Mouse (Mus musculus) myocyte (in vitro differentiated cells): Measurements from ENCODE around the gene Cntd1. TPM values are rescaled to one million over a fixed set of nuclear protein-coding genes. Genes with fewer than 3 reads are reported as not detected.

Experiments used
- H3K27me3 ChIP-seq: one replicate; pipeline ENCODE4 v1.6.1; 2011; ENCODE audit not compliant: control insufficient read depth, insufficient read depth, insufficient read length
- H3K36me3 ChIP-seq: one replicate; pipeline ENCODE4 v1.6.1; 2011; ENCODE audit not compliant: control insufficient read depth, insufficient read depth
- H3K4me2 ChIP-seq: one replicate; pipeline ENCODE4 v1.6.1; 2011; ENCODE audit warnings: low read depth, control low read depth
- H3K4me3 ChIP-seq: one replicate; pipeline ENCODE4 v1.5.1; 2011; ENCODE audit warnings: mild to moderate bottlenecking, control low read depth, moderate library complexity
- H3K79me2 ChIP-seq: one replicate; pipeline ENCODE4 v1.6.1; 2011; ENCODE audit not compliant: control insufficient read depth, insufficient read depth
- H3ac ChIP-seq: one replicate; pipeline ENCODE4 v1.6.1; 2011; ENCODE audit not compliant: control insufficient read depth, insufficient read length
- CEBPB ChIP-seq: IDR thresholded peaks from 2 replicates; pipeline ENCODE4 v1.6.1; 2011; ENCODE audit warnings: mild to moderate bottlenecking, moderate library complexity; ENCODE audit not compliant: poor library complexity, insufficient read depth, severe bottlenecking
- E2F4 ChIP-seq: IDR thresholded peaks from one replicate; pipeline ENCODE4 v1.6.1; 2011; ENCODE audit warnings: mild to moderate bottlenecking, control low read depth, moderate library complexity; ENCODE audit not compliant: insufficient read depth
- MAX ChIP-seq: IDR thresholded peaks from one replicate; pipeline ENCODE4 v1.6.1; 2011; ENCODE audit warnings: low read depth, mild to moderate bottlenecking, control low read depth
- MYOD1 ChIP-seq, 3 experiments: IDR thresholded peaks; one replicate each; pipeline ENCODE4 v1.6.1; 2011; ENCODE audit warnings: control low read depth in 2 of 3, low read depth in 2 of 3, mild to moderate bottlenecking in 2 of 3, moderate library complexity in 1 of 3; ENCODE audit not compliant: insufficient read length in 2 of 3, control insufficient read depth in 1 of 3
- MYOG ChIP-seq, 3 experiments: IDR thresholded peaks; one replicate each; pipeline ENCODE4 v1.6.1; 2011; ENCODE audit warnings: control low read depth in 2 of 3, low read depth in 2 of 3, mild to moderate bottlenecking in 2 of 3; ENCODE audit not compliant: insufficient read length in 2 of 3, control insufficient read depth in 1 of 3, insufficient read depth in 1 of 3
- POLR2A ChIP-seq: IDR thresholded peaks from one replicate; pipeline ENCODE4 v1.6.1; 2011; ENCODE audit warnings: low read depth, mild to moderate bottlenecking, control low read depth, moderate library complexity; ENCODE audit not compliant: insufficient read length
- POLR2AphosphoS2 ChIP-seq: IDR thresholded peaks from one replicate; pipeline ENCODE4 v1.6.1; 2011; ENCODE audit warnings: low read depth, control low read depth; ENCODE audit not compliant: insufficient read length
- REST ChIP-seq: IDR thresholded peaks from one replicate; pipeline ENCODE4 v1.6.1; 2011; ENCODE audit warnings: mild to moderate bottlenecking, control low read depth, moderate library complexity; ENCODE audit not compliant: insufficient read depth, insufficient read length
- SRF ChIP-seq: IDR thresholded peaks from one replicate; pipeline ENCODE4 v1.6.1; 2011; ENCODE audit warnings: low read depth; ENCODE audit not compliant: control insufficient read depth, insufficient read length
- TCF12 ChIP-seq: IDR thresholded peaks from one replicate; pipeline ENCODE4 v1.6.1; 2011; ENCODE audit warnings: mild to moderate bottlenecking, control low read depth; ENCODE audit not compliant: poor library complexity, insufficient read depth, severe bottlenecking
- TCF3 ChIP-seq: IDR thresholded peaks from one replicate; pipeline ENCODE4 v1.6.1; 2011; ENCODE audit warnings: low read depth, control low read depth; ENCODE audit not compliant: insufficient read length
- USF1 ChIP-seq: IDR thresholded peaks from one replicate; pipeline ENCODE4 v1.6.1; 2011; ENCODE audit warnings: low read depth, mild to moderate bottlenecking, control low read depth, moderate library complexity
- polyA plus RNA-seq: library from polyadenylated mRNA; unstranded; fragments of >200 nt; fragmentation: generic; extraction: Trizol; gene quantifications from one replicate; pipeline ENCODE4 v1.2.1, GENCODE M21; 2012; ENCODE audit warnings: missing spikeins

Gene Cntd1
- polyA plus RNA-seq, 1 experiment, result 0.07 TPM

DNA sequence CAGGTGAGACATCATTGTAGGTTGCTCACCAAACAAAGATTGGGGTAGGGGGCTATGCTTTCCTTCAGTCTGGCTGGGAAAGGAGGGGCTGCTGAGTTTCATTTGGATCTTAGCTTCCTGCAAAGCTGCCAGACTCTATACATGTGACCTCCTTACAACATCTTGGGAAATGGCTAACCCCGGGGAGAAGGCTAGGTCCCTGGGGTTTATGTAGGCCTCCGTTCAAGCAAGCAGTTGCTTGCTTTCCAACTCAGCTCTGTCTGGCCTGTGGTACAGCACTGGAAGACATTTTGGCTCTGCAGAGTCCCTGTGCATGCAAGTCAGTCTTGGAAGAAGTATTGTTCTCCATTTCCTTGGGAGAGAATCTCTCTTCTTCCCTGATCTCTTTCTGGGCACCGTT is 53.7 kb downstream of the Cntd1 start:
- TF ChIP-seq REST, result no peak
- no peak for TF ChIP-seq MAX
- TF ChIP-seq MYOD1 (IDR thresholded peaks at IDR 0.05; ENCODE audit: control insufficient read depth in 1 of 3, insufficient read length in 2 of 3, low read depth in 2 of 3), result no peak
- TF ChIP-seq CEBPB, result no peak
- TF ChIP-seq TCF3, result no peak
- no peak for TF ChIP-seq USF1
- no peak for TF ChIP-seq TCF12
- TF ChIP-seq MYOG (IDR thresholded peaks at IDR 0.05; ENCODE audit: control insufficient read depth in 1 of 3, insufficient read depth in 1 of 3, insufficient read length in 2 of 3, low read depth in 2 of 3), result no peak
- TF ChIP-seq E2F4, result no peak
- TF ChIP-seq POLR2AphosphoS2, result no peak
- TF ChIP-seq SRF, result no peak
- TF ChIP-seq POLR2A, result no peak
- H3K4me2 ChIP-seq, result no peak overlapping the region
- no peaks in the 10 kb centered on the region for H3K27me3 ChIP-seq
- no peaks in the 10 kb centered on the region for H3K36me3 ChIP-seq
- no peak overlapping the region for H3K4me3 ChIP-seq
- H3ac ChIP-seq, result no peak overlapping the region
- H3K79me2 ChIP-seq, result no peaks in the 10 kb centered on the region

DNA sequence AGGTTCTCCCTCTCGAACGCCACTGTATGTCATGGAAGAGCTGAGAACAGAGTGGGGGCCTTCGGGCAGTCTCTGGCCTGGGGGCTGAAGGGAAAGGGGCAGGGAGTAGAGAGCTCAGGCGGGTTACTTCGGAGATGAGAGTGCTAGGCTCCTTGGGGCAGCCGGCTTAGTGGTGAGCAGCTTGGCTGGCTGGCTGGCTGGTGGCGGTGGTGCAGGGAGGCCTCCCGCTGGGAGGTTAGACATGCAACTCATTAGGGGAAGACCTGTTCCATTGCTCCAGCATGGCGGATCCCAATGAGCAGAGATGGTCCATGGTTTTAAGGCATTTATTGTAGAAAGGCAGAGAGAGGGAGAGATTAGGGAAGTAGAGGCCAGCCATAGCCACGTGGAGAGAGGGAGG is 55.2 kb downstream of the Cntd1 start:
- Histone ChIP-seq H3K79me2 (no peaks in the 10 kb centered on the region), H3K27me3 (no peaks in the 10 kb centered on the region), H3K4me2 (no peak overlapping the region), H3K36me3 (no peaks in the 10 kb centered on the region), H3K4me3 (no peak overlapping the region), H3ac (no peak overlapping the region)
- TF ChIP-seq E2F4, result no peak
- no peak for TF ChIP-seq MAX
- no peak for TF ChIP-seq TCF12

DNA sequence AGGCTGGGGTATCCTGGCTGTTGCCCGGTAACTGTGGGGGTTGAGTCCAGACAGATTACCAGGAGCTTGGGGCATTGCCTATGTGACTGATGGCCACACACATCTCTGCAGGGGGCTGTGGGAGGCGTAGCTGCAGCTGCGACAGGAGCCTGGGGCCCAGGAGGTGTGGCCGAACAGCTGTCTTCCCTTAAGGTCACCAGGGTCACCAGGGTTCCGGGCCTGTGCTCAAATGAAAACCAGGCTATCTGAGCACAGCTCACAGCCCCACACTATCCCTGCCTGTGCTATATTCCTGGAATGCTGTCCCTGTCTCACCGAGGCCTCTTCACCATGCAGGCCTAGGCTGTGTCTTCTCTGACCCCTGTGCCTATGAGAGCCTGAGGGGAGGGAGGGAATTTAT is 55.7 kb downstream of the Cntd1 start:
- H3K79me2 ChIP-seq, result no peaks in the 10 kb centered on the region
- no peak overlapping the region for H3ac ChIP-seq
- H3K36me3 ChIP-seq, result no peaks in the 10 kb centered on the region
- no peak for TF ChIP-seq USF1
- no peak for TF ChIP-seq E2F4
- peak in 2 of 3 experiments; percentile 53 to 55 for TF ChIP-seq MYOG (IDR thresholded peaks at IDR 0.05; ENCODE audit: control insufficient read depth in 1 of 3, insufficient read depth in 1 of 3, insufficient read length in 2 of 3, low read depth in 2 of 3)
- TF ChIP-seq MAX, result no peak
- no peak for TF ChIP-seq TCF3
- no peak for TF ChIP-seq REST
- TF ChIP-seq CEBPB, result no peak
- peak in 1 of 3 experiments; percentile 64 for TF ChIP-seq MYOD1 (IDR thresholded peaks at IDR 0.05; ENCODE audit: control insufficient read depth in 1 of 3, insufficient read length in 2 of 3, low read depth in 2 of 3)
- TF ChIP-seq POLR2A, result no peak
- TF ChIP-seq SRF, result no peak
- no peak for TF ChIP-seq POLR2AphosphoS2
- no peak for TF ChIP-seq TCF12
- no peak overlapping the region for H3K4me3 ChIP-seq
- H3K4me2 ChIP-seq, result no peak overlapping the region
- H3K27me3 ChIP-seq, result no peaks in the 10 kb centered on the region

DNA sequence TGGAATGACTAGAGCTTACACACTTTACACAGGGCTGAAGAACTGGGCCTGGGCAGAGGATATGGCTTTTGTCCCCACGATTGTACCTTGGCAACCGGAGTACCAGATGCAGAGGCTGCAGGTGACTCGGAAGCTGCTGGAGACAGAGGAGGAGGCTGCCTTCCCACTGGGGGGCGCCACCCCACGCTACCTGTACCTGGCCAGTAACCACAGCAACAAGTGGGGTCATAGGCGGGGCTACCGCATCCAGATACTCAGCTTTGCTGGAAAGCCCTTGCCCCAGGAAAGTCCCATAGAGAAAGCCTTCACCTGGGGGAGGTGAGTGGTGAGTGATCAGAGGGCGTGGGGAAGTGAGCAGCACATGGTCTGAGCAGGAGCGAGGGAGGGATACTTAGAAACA is 56.9 kb downstream of the Cntd1 start:
- Histone ChIP-seq H3K36me3 (no peaks in the 10 kb centered on the region), H3K4me3 (no peak overlapping the region), H3K4me2 (no peak overlapping the region), H3K79me2 (no peaks in the 10 kb centered on the region), H3K27me3 (no peaks in the 10 kb centered on the region), H3ac (no peak overlapping the region)
- TF ChIP-seq SRF (no peak), USF1 (no peak)

DNA sequence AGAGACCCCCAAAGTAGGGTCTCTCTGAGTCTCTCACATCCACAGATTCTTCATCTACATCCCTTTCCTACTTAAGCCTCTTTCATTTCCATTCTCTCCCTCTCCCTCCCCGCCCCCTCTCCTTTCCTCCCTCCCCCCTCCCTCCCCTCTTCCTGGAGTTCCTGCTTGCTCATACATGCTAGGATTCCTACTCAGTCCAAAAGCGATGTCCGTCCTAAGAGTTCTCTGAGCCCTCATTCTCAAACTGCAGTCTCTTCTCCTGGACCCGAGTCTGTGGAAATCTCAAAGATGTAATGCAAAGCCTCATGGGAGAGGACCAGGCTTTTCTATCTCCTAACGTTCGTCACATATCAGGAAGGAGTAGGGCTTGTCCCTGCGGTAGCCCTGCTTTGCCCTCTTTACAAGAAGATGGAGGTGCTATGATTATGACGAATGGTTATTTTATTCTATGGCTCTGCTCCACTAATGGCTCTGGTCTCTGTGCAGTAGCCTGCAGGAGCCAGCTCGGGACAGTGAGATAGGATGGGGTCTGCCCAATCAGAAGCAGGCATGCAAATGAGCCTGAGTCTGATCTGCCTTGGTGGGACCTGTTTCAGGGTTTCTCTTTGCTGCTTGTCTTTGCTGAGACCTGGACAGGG is 59.4 kb downstream of the Cntd1 start:
- H3K4me2 ChIP-seq, result peak overlapping the region; percentile 93
- TF ChIP-seq E2F4, result no peak
- no peak for TF ChIP-seq USF1
- no peak for TF ChIP-seq CEBPB
- no peak for TF ChIP-seq REST
- TF ChIP-seq MYOD1 (IDR thresholded peaks at IDR 0.05; ENCODE audit: control insufficient read depth in 1 of 3, insufficient read length in 2 of 3, low read depth in 2 of 3), result no peak
- H3K27me3 ChIP-seq, result no peaks in the 10 kb centered on the region
- no peak overlapping the region for H3ac ChIP-seq
- no peaks in the 10 kb centered on the region for H3K36me3 ChIP-seq
- H3K79me2 ChIP-seq, result no peaks in the 10 kb centered on the region
- peak overlapping the region; percentile 13 for H3K4me3 ChIP-seq

Other genes starting within 250 kb of the Cntd1 start
- 19.8 TPM for gene Naglu, start 209.0 kb upstream of the Cntd1 start, polyA plus RNA-seq
- gene Hsd17b1, start 200.6 kb upstream of the Cntd1 start, polyA plus RNA-seq, result 0.49 TPM
- 39.7 TPM for gene Coasy, start 196.4 kb upstream of the Cntd1 start, polyA plus RNA-seq
- gene Mlx, start 191.7 kb upstream of the Cntd1 start, polyA plus RNA-seq, result 29.3 TPM
- gene Psmc3ip, start 183.6 kb upstream of the Cntd1 start, polyA plus RNA-seq, result 7.1 TPM
- 41.2 TPM for gene Retreg3, start 159.1 kb upstream of the Cntd1 start, polyA plus RNA-seq
- gene Tubg1, start 159.1 kb upstream of the Cntd1 start, polyA plus RNA-seq, result 87.5 TPM
- gene Tubg2, start 123.1 kb upstream of the Cntd1 start, polyA plus RNA-seq, result 0.18 TPM
- gene Cntnap1, start 108.5 kb upstream of the Cntd1 start, polyA plus RNA-seq, result 1.3 TPM
- gene Plekhh3, start 107.7 kb upstream of the Cntd1 start, polyA plus RNA-seq, result 53.6 TPM
- 0.56 TPM for gene Ccr10, start 103.6 kb upstream of the Cntd1 start, polyA plus RNA-seq
- 13.7 TPM for gene Ezh1, start 52.5 kb upstream of the Cntd1 start, polyA plus RNA-seq
- 2.5 TPM for gene Ramp2, start 33.0 kb upstream of the Cntd1 start, polyA plus RNA-seq
- gene Vps25, start 25.3 kb upstream of the Cntd1 start, polyA plus RNA-seq, result 141 TPM
- gene Wnk4, start 18.4 kb upstream of the Cntd1 start, polyA plus RNA-seq, result 0.19 TPM
- 155 TPM for gene Coa3, start 102 bp downstream of the Cntd1 start, polyA plus RNA-seq
- 134 TPM for gene Becn1, start 23.3 kb downstream of the Cntd1 start, polyA plus RNA-seq
- 89.0 TPM for gene Psme3, start 37.2 kb downstream of the Cntd1 start, polyA plus RNA-seq
- 1.2 TPM for gene Aoc2, start 46.1 kb downstream of the Cntd1 start, polyA plus RNA-seq
- 0.02 TPM for gene Aoc3, start 51.6 kb downstream of the Cntd1 start, polyA plus RNA-seq
- not detected for gene G6pc, start 88.5 kb downstream of the Cntd1 start, polyA plus RNA-seq
- 31.2 TPM for gene Aarsd1, start 138.6 kb downstream of the Cntd1 start, polyA plus RNA-seq
- 3.8 TPM for gene Gm27029, start 145.8 kb downstream of the Cntd1 start, polyA plus RNA-seq
- 13.6 TPM for gene Rundc1, start 146.1 kb downstream of the Cntd1 start, polyA plus RNA-seq
- gene Ptges3l, start 146.3 kb downstream of the Cntd1 start, polyA plus RNA-seq, result 58.8 TPM
- gene Rpl27, start 163.3 kb downstream of the Cntd1 start, polyA plus RNA-seq, result 2,022 TPM
- 24.8 TPM for gene Ifi35, start 169.4 kb downstream of the Cntd1 start, polyA plus RNA-seq
- gene Rnd2, start 186.0 kb downstream of the Cntd1 start, polyA plus RNA-seq, result 20.9 TPM
- 283 TPM for gene Vat1, start 187.2 kb downstream of the Cntd1 start, polyA plus RNA-seq